Mouse (Mus musculus) thymus, adult 2 months (tissue): ENCODE data around the gene Arhgap23.

ENCODE experiments used
- CTCF ChIP-seq: fragments of 200-500 bp; IDR thresholded peaks from 2 replicates; pipeline ENCODE4 v1.5.1; 2012; ENCODE audit warnings: mild to moderate bottlenecking, control low read depth, low read length, moderate library complexity, borderline replicate concordance; ENCODE audit not compliant: control insufficient read depth, poor library complexity, insufficient read depth; ENCODE audit errors: extremely low read depth
- POLR2A ChIP-seq: fragments of 200-500 bp; IDR thresholded peaks from 2 replicates; pipeline ENCODE4 v1.6.1; 2012; ENCODE audit warnings: mild to moderate bottlenecking, low read length, control low read depth, moderate library complexity; ENCODE audit not compliant: control insufficient read depth, poor library complexity, insufficient read depth; ENCODE audit errors: extremely low read depth

- TF ChIP-seq CTCF: no peak
- TF ChIP-seq POLR2A: no peak
These were observed 113.0 kb downstream of the Arhgap23 start for GRCm38 (mm10) chr11:97528282-97528808.
